Mouse (Mus musculus): ENCODE data around the gene Rps6ka2.
"Not testable (repeated sequence)": the region's sequence is repeated elsewhere in the genome, so short reads cannot be mapped to it uniquely, and the experiment has no call there.

The Rps6ka2 gene

DNA sequence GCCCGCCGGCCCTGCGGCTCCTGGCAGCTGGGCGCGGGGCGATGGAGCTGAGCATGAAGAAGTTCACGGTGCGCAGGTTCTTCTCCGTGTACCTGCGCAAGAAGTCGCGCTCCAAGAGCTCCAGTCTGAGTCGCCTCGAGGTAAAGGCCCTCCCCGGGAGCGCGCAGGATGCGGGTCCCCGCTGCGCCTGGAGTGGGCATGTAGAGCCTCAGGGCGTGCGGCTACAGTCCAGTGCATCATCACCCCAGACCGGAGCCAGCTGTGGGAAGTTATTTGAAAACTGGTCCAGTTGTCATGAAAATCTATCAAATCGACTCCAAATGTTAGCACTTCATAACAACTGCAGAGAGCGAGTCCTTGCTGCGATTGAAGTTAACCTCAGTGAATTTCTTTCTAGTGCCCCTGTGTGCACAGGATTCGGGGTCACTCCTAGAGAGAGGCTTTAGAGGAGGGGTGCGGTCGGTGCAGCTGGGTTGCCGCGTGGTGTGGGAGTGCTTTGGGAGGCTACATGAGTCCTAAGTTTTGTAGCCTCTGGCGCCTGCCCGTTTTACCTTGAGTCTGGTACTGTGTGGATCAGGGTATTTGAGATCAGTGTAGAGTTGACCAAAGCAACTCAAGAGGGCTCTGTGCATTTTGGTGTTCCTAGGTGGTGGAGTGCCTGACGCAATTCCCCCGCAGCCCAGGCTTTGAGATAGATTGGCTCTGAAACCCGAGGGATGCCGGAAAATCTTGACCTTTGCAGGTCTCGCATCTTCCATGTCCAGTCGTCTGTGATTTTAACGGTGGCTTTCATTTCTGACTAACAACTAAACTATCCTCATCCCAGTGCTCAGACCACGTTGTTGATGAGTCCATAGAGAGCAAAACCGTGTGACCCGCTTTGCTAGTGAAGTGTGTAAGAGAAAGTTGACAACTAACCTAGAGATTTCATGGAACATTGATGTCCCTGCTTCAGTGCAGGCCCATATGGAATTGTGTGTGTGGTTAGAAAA lies 685 bp downstream of the Rps6ka2 start:
- no peak for DNase-seq

DNA sequence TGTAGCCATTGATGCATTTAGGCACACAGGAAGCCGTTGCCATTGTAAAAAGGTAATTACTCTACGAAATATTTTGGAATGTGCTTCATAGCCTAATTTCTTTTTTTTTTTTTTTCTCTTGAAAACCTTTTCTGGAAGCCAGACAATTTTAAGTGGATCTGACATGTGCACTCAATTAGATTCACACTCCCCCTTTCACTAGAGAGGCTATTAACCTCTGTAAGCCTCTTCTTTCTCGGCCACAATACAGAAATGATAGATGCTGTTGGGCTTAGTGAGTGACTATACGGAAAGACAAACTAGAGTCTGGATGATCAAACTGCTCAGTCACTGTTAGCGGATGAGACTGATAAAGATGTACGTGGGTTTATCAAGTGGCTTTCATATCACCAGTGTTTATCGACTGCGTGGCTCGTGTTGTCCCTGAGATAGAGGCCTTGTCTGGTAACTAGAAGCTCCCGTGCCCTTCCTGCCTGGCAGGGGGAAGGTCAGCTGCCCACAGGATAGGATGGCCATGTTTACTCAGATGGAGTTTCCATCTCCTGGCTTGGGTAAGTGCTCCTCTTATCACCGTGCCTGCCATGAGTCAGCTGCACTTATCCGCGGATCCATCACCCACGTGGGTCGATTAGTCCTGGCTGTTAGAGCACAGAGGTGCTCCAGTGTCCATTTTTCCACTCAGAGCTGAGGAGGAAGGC lies 3.6 kb downstream of the Rps6ka2 start:
- no peak for DNase-seq

DNA sequence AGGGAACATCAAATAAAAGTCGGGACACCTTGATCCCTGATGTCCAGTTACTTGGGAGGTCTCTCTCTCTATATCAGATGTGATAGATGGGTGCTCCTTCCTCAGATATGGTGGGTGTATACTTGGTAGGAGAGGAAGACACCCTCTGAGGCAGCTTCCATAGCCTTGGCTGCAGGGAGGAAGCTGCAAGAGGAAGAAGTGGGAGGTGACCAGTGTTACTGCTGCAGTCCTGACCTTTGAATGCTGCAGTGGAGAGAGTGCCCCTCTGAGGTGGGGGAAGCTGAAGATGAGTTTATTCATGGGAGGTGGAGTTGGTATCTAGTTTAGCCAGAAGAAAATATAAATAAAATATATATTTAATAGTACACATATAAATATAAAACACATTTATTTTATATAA lies 5.4 kb downstream of the Rps6ka2 start:
- DNase-seq = no peak

DNA sequence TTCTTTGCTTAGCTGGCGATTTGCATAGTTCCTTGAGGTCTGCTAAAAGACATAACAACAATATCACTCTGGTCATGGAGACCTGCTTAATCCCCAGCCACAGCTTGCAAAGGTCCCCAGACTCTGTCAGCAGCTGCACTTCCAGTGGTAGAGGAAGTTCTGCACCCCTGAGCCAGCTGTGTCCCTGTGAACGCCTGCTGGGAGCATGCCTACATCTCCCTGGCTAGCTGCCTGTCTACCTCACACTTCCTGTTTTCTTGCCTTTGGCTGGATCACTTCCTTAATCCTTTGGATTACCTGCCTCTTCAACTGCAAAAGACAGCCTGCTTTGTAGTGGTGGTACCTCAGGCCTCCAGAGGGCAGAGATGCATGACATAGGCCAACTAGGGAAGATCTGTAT lies 6.5 kb downstream of the Rps6ka2 start:
- no peak for DNase-seq

DNA sequence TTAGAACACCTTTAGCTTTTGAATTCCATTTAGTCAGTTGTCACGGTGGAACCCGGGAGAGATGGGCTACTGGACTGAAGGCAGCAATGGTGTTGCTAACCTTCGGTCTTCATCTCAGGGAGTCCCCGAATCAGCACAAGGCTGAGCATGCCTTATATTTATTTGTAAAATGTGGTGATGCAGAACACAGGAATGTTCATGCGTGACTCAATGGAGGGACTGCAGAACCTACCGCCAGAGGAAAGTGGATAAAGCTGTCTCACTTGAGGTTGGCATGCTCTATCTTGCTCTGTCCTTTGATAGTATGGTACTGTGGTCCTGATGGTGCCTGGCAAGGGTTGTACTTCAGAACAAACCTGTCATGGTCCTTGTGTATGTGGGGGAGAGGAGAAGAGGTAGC lies 8.3 kb downstream of the Rps6ka2 start:
- no peak for DNase-seq

DNA sequence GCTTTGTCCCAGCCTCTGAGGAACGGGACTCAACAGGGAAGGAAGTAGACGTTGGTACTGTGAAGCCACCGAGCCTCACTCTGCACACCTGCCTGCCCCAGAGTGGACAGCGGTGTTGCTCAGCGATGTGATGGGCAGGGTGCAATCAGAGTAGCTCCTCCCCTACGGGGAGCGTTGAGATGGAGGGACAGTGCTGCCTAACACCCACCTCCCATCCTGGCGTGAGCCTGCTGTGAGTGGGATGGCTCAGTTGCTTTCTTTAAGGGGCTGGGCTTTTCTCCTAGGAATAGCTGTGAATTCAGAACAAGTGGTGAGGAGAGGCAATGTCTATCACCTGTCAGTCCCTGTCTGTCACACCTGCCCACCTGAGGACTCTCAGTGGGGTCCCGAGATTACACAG lies 12.3 kb downstream of the Rps6ka2 start:
- DNase-seq = no peak

DNA sequence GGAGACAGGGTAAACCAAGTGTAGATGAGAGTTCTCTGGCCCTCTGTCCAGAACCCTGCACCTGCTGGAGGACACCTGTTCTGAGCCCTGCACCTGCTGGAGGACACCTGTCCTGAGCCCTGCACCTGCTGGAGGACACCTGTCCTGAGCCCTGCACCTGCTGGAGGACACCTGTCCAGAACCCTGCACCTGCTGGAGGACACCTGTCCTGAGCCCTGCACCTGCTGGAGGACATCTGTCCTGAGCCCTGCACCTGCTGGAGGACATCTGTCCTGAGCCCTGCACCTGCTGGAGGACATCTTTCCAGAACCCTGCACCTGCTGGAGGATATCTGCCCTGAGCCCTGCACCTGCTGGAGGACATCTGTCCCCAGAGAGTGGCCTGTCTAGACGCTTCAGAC lies 17.1 kb downstream of the Rps6ka2 start:
- DNase-seq = not testable (repeated sequence)

DNA sequence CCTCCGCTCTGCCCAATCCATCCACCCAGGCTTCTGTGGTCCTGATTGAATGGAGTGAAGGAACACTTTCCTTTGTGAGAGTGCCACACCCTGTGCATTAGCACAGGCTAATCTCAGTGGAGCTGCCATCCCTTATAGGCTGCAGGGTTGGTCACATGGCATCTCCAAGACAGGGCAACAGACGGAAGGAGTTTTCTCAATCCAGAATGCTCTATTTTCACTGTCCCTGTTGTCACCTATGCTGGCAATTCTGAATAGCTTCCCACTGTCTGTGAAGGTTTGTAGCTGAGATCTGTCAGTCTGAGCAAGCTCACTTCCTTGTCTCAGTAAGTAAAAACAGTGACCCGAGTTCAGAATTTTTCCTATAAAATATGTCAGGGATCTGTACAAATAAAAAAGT lies 19.5 kb downstream of the Rps6ka2 start:
- no peak for DNase-seq

DNA sequence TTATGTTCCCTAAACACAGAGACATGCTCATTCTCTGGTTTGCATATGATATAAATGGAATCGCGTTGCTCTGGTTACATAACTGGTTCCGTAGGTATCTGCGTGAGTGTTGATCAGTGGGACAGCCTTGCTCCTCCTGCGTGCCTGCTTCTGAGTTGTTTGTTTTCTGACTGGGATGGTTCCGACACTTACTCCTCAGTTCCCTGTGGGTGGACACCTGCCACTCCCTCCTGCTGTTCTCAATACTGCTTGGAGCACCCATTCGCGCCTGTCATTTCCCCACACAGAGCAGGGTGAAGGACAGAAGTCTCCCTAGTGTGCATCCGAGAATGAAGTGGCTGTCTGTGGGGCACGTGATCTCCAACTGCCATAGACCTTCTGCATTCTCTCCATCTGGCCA lies 20.1 kb downstream of the Rps6ka2 start:
- no peak for DNase-seq

DNA sequence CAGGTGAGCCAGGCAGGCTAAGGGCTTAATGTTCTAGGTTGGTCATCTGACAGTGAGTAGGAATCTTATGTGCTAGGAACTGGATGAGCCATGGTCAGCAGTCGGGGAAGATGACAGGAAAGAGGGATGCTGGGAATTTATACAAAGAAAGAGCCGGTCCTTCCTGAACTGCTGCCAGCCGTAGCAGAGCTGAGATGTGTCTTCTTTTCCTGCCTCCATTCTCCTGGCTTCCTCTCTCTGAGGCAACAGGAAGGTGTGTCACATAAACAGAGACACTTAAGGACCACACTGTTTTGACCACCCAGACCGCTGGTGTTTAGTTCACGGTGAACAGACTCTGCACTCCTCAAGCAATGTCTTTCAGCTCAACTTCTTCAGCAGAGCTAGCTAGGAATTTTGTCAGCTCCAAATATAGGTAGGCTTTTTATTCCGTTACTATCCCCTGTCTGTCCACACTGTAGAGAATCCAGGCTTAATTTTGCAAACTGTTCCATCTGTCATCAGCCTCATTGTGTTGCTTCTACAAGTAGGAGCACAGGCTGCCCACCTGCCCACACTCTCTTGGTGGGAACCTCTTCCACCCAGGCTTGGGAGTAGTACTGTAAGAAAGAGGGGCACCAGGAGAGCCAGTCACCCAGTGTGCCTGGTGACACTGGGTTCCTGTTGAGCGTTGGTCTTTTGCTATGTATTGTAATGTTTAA lies 24.4 kb downstream of the Rps6ka2 start:
- DNase-seq = no peak

DNA sequence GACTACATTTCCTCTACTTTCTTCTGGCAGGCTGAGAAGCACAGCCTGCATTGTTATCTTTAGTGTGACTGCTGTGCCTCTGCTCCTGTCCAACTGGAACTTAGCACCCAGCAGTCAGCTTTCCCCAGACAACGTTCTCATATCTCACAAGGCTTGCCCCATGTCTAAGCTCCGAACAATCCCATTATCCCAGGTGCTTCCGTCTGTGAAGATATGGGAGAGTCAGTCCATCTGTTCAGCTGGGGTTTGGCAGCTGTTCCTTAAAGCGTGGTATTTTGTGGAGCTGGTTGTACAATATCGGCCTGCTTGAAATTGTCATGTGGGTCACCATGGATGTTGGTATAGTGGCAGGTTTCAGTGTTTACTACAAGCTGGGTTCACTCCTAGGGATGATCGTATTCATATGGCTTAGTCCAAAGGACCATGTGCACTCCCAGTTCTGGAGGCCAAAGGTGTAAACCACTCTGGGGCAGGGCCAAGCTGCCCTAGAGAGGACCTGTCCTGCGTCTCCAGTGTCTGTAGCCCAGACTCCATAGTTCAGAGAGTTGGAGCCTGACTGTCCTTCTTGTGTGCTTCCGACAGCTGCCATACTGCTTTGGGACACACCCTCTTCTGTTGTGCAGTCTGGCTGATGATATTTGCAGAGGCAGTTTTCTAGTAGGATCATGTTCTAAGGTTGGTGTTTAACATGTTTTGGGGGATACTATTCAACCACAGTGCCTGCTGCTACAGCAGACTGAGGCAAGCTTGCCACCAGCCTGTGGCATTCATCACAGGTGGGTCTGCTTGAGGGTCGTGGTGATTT lies 27.4 kb downstream of the Rps6ka2 start:
- DNase-seq = no peak

DNA sequence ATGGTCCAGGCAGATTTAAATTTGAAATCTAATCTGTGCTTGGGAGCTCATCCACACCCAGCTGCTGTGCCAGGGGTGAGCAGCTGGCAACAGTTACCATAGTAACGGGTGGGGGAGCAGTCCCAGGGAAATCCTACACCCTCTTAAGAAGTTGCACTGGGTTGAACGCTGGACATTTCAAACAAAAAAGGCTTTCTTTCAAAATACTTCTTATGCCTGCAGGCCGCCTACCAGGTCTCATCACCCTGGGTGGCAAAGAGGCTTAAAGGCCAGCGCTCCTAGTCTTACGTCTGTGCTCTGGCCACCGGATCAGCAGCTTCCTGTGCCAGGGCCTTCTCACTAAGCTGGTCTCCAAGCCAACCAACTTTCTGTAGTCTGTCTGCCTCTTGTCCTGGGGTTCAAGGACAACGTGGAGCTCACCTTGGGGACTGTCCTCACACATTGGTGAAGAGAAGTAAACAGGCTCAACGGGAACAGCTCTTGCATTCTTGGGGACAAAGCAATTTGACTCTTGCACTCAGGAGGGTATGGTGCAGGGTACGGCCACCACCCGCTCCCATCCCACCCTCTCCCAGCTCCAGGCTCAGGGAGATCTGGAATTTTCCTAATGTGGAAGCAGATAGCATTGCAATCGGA lies 35.0 kb downstream of the Rps6ka2 start:
- no peak for DNase-seq

DNA sequence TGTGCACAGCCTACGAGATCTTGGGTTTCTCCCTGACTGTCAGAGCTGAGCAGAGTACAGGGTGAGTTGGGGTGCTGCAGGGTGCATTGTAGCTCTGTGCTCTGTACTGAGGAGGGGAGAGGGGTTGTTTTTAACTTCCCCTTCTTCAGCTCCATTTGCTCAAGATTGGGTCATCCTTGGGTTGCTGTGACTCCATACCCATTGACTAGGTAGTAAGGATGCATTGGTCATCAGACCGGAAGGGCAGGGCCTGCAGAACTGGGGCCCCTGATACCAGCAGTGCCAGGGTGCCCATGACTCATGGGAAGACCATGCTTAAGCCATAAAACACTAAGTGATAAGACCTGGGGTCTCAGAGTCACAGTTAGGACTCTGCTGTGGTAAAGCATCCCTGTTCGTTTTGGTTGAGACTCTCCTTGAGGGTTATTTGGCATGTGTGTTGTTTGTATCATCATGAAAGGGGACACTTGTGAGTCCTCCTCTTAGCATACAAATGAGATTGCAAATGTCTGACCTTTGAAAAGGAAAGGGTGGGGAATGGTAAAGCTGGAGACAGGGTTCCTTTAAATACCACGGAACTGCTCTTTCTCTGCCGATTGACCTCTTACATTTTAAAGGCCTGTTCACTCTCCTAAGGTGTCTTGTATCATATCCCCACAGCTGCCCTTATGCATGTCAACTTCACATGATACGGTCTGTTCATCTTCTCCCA lies 36.7 kb downstream of the Rps6ka2 start:
- no peak for DNase-seq

DNA sequence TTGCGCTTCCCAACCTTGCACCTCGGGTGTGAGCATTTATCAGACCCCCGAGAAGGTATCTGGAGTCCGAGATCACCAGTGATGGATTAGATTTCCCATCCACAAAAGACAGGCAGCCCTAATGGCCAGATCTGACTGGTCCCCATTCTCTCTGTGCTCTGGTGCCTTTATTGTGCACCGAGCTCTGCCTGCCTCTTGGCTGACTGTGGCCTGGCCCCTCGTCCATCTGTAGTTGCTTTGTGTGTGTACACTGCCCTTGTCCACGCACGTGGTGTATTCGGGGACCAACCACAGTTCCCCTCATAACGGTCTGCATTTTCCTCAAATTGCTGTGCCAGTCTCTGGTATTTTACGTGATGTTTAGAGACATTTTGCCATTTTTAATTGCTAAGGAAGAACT lies 40.7 kb downstream of the Rps6ka2 start:
- DNase-seq = no peak

DNA sequence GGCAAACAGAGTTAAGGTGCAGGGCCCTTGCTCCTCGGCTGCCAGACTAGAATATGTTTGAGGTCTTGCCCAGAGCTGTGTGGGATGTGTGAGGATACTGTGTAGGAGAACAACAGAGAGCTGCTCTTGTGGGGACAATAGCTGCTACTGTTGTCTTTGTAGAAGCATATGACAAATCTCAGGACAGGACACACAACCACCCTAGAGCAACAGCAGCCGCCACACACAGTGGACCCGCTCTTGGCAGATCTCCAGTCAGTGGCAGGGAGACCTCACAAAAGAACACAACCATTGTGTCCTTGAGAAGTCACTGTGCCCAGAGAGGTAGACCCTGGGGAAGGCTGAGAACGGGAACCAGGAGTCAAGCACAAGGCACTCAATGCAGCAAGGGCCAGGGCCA lies 42.0 kb downstream of the Rps6ka2 start:
- no peak for DNase-seq

DNA sequence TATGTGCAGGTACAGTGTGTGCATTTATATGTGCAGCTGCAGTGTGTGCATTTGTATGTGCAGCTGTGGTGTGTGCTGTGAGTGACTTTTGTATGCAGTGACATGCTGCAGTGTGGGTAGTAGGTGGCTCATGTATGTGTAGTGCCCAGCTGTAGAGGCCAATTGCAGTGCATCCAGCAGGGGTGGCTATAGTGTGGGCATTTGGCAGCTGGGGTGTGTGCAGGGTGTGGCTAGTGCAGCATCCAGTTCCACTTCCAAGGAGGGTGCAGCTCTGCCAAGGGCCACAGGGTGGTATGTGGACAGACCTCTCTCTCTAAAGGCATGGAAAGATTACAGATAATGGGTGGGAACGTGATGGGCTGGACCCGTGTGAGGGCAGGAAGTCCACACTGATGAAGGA lies 43.3 kb downstream of the Rps6ka2 start:
- no peak for DNase-seq

DNA sequence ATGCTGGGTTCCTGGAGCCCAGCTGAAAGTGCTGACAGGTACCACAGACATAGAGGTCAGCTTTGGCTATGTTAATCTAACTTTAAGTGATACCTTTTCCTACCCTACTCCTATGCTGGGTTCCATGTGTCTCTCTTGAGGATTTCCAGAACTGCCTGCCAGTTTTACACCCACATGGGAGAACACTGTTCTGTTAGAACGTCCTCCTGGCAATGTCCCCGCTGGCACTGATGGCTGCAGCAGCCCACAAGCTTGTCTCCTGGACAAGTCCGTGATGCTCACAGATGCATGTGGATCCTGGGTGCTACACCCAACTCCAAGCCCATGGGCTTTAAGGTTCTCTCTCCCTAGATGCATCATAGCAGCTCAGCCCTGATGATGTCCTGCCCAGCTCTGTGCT lies 44.1 kb downstream of the Rps6ka2 start:
- no peak for DNase-seq

DNA sequence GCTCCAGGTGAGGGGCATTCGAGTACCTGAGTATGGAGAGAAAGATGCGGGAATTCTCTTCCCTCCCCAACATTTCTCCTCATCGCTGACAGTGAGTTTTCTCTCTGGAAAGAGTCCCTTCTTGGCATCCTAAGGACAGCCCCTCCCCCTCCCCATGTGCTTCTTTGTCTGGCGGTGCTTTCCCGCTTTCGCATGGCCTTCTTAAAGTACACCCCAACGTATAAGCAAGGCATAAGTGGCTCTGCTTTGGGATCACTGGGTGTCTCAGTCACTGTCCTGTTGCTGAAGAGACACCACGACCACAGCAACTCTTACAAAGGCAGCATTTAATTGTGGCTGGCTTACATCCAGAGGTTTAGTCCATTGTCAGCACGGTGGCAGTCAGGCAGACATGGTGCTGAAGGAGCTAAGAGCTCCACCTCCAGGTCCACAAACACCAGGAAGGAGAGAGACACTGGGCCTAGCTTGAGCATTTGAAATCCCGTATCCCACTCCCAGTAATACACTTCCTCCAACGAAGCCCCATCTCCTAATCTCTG lies 47.9 kb downstream of the Rps6ka2 start:
- no peak for DNase-seq

DNA sequence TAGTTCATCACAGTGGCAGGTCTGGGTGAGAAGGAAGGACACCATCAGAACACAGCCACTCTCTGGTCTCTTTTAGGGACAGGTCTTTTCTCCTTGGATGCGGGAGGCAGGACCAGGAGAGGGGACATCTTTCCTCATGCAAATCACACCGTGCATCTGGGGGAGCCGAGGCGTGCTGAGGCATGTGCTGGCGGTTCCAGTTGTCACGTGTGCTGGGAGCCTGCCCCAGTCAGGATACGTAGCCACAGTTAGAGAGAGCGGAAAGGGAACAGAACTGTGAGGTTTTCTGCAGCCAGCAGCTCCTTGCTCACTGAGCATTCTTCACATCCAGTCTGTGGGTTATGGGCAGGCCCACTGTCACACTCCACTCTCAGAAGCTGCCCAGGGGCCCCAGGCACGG lies 48.5 kb downstream of the Rps6ka2 start:
- DNase-seq = no peak

DNA sequence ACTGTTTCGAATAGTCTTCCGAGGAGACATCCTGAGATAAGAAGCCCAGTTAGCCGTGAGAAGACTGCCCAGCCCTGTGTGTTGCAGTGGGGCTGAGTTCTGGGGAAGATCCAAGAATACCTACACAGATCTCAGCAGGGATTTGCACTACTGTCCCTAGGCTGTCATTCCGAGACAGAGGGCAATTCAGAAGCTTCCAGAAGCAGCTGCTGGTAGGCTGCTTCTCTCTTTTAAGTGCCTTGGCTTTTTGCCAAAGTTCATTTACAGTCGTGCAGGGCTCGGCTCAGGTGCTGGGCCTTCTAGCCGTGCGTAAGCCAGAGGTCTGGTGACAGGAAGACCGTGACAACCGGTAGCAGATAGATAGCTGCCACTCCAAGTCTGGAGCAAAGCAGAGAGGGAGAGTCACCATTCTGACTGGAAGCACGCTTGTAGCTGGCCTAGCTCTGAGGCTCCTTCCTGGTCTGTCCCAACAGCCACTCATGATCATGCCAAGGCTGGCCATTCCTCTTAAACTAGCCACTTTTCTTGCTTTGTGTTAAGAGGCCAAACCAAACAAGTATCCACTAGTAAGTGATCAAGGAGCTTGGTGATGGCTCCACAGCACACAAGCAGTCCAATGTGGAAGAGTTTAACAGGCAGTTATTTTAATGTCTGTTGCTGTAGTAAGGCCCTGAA lies 49.3 kb downstream of the Rps6ka2 start:
- DNase-seq = no peak

DNA sequence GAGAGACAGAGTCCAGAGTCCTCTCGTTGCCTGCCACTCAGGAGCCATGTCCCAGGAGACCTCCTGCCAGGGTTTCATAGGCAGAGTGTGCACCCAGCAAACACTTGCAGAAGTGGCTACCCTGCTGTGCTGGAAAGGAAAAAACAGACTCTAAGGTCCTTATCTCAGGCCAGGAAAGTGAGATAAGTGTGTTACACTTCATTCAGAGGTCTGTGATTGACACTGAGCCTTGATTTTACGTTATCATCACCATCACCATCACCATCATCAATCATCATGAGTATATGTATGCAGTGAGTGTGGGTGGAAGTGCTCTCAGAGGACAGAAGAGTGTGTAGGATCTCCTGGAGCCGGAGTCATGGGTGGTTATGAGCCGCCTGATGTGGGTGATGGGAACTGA lies 51.4 kb downstream of the Rps6ka2 start:
- no peak for DNase-seq
